Mouse (Mus musculus) adipocyte (in vitro differentiated cells): ENCODE results near the gene Palld.

Experiments used
- DNase-seq: peaks from one replicate; pipeline ENCODE4 v3.0.0-alpha.2; 2016; ENCODE audit warnings: low spot score

Palld gene

DNA sequence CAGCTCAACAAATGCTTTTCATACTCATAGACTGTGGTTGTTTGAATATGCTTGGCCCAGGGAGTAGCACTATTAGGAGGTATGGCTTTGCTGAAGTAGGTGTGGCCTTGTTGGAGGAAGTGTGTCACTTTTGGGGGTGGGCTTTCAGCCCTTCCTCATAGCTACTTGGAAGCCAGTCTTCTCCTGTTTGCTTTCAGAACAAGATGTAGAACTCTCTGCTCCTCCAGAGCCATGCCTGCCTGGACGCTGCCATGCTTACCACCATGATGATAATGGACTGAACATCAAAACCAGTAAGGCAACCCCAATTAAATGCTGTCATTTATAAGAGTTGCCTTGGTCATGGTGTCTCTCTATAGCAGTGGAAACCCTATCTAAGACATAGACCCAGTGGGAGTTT is 217.2 kb downstream of the Palld start:
- no peak for DNase-seq

GRCm38 (mm10) chr8:61684280-61684939 is 218.1 kb downstream of the Palld start:
- no peak for DNase-seq

DNA sequence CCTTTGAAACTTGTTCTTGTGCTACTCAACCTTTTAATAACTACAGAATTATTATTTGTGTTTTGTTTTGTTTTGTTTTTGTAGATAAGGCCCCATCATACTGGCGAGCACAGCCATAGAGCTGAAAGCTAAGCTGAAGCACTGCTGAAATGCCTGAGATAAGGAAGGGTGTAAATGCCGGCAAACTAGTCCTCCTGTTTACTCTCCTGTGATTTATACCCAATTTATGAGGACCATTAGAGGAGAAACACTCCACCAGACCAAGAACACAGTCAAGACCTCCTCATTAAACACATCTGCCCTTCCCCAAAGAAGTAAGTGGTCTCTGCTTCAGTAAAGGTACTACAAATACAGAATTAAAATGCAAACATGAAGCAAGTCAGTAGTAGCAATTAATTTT is 219.6 kb downstream of the Palld start:
- DNase-seq: no peak

- no peak for DNase-seq
These were observed 221.3 kb downstream of the Palld start for GRCm38 (mm10) chr8:61681217-61681616.

GRCm38 (mm10) chr8:61677227-61677626 is 225.3 kb downstream of the Palld start:
- no peak for DNase-seq

DNA sequence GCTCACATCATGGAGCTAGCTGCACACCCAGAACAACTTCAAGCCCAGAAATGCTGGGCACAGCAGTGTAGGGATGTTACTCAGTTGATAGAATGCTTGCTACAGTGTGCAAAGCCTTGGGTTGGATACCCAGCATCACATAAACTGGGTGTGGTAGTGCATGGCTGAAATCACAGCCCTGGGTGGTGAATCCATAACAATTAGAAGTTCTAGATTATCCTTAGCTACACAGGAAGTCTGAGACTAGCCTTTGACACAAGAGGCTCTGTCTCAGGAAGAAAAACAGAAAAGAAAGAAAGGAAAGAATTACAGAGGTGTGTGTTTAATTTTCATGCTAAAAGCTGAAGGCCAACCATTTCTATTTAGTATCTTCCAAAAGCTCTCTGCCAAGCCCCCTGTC is 231.3 kb downstream of the Palld start:
- no peak for DNase-seq

GRCm38 (mm10) chr8:61670376-61670775 is 232.1 kb downstream of the Palld start:
- no peak for DNase-seq

- DNase-seq: no peak
These were observed 235.6 kb downstream of the Palld start for GRCm38 (mm10) chr8:61666919-61667318.

GRCm38 (mm10) chr8:61665021-61665420 is 237.5 kb downstream of the Palld start:
- DNase-seq: peak; percentile 55

- no peak for DNase-seq
These were observed 238.3 kb downstream of the Palld start for GRCm38 (mm10) chr8:61664162-61664561.

GRCm38 (mm10) chr8:61662829-61663228 is 239.7 kb downstream of the Palld start:
- no peak for DNase-seq

- no peak for DNase-seq
These were observed 240.9 kb downstream of the Palld start for GRCm38 (mm10) chr8:61661611-61662010.

- no peak for DNase-seq
These were observed 241.5 kb downstream of the Palld start for GRCm38 (mm10) chr8:61660961-61661360.

DNA sequence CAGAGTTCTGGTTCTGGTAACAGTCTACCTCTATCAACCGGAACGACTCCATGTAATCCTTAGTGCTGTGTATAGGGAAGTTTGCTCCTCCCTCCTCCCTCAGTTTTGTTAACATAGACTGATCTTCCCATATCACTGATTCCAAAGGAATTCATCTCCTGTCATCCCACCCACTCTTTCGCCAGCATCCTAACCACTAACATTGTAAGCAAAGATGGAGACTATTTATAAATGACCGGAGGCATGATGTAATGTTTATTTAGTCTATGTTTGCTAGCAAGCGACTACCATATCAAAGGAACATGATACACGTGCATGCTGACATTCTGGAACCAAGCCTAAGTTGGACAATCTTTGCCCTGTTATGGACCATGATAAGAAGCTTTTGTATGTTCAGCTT is 250.5 kb downstream of the Palld start:
- no peak for DNase-seq

- no peak for DNase-seq
These were observed 256.2 kb downstream of the Palld start for GRCm38 (mm10) chr8:61646195-61646835.

DNA sequence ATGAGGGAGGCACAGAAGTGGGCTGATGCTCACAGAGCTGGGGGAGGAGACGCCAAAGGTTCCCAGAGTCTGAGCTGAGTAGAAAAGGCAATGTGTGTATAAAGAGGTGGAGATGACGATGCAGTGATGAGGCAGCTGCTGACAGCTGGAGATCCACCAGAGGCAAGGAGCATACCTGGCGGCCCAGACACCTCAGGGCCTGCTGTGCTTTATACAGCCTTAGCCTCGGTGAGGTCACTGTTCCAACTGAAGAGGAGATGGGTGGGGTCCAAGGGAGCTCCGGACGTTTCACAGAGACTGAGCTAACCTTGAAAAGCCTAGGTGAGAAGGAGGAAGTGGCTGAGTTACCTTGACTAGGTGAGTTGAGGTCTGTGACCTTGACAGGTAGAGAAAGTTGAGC is 256.8 kb downstream of the Palld start:
- no peak for DNase-seq

DNA sequence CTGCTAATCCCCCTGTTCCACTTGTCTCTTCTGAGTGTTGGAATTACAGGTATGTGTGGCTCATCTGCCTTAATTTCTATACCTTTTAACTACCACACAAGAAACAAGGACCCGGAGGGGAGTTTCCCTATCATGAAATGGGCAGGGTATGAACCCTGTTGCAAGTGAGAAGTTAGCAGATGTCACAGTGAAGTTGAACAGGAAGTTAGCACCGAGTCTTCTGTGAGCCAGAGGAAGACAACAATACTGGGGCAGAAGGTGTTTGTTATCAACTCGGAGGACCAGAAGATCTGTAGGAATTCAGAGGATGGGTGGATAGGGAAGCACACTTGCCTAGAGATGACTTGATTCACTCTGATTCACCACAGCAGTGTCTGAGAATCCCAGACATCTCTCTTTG is 259.3 kb downstream of the Palld start:
- DNase-seq: no peak

GRCm38 (mm10) chr8:61642358-61642847 is 260.1 kb downstream of the Palld start:
- peak; percentile 44 for DNase-seq

- DNase-seq: no peak
These were observed 262.9 kb downstream of the Palld start for GRCm38 (mm10) chr8:61639596-61639995.

GRCm38 (mm10) chr8:61639008-61639407 is 263.5 kb downstream of the Palld start:
- DNase-seq: no peak

- DNase-seq: no peak
These were observed 264.8 kb downstream of the Palld start for GRCm38 (mm10) chr8:61637736-61638135.

- no peak for DNase-seq
These were observed 267.7 kb downstream of the Palld start for GRCm38 (mm10) chr8:61634811-61635210.

- DNase-seq: no peak
These were observed 270.2 kb downstream of the Palld start for GRCm38 (mm10) chr8:61632331-61632730.

DNA sequence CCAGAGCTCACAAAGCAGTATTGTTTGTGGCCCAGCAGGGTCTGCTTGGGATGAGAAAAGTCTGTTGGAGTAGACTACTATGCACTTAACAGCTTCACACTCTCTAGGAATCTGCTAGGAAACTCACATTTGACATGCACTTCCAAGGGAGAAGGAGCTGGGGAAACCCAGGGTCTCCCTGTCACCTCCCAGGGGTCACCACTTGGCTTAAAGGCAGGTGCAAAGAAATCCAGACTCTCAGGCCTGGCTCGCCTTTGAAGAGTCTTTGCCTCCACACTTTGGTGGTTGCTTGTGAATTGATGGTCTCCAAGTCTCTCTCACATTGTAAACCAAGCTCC is 272.9 kb downstream of the Palld start:
- no peak for DNase-seq
